ENCODE assay signal across 16 mouse cellular contexts in the genomic region with DNA sequence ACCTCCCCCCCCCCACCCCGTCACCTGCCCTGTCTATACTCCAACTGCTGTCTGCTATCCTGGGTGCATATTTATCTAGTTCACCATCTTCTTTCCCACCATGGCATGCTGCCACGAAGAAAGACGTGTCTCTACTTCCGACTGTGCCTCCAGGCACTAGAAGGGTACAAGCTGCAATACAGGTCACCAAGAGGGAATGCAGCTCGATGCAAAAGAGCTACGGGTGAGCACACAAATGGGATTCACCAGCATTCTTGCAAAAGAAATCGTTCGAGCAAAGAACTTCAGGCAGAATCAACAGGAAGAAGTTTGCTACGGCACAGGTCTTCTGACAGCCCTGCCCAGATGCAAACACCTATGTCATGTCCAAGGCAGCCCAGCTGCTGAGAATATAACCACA.
DNase-seq lines count a peak whose midpoint lies in the region; ATAC-seq lines count a peak whose summit lies in the region.
"Had no signal": no experiment of that assay in that cellular context is flagged by ENCODE, and none has a peak within 500 bp of the region (broad histone marks: within the 10 kb centered on the region; RNA-seq: fewer than 3 reads in every experiment).

No protein-coding gene starts in this region.

- H3K36me3 ChIP-seq in forebrain, embryonic 10.5 days (replicated peaks), result peaks cover 13% of the 10 kb centered on the region
- H3K36me3 ChIP-seq in forebrain, embryonic 11.5 days (ENCODE audit: control insufficient read depth, insufficient read depth, low read length), result peaks cover 2% of the 10 kb centered on the region; the same call in 1 of the 2 replicates
- H3K36me3 ChIP-seq in midbrain, embryonic 14.5 days (ENCODE audit: control insufficient read depth, insufficient read depth, low read length), result no peaks in the 10 kb centered on the region
- H3K36me3 ChIP-seq in midbrain, embryonic 13.5 days, result no peaks in the 10 kb centered on the region
- H3K36me3 ChIP-seq: embryonic facial prominence, embryonic 12.5 days; lung, embryonic 15.5 days had no signal

- H3K9me3 ChIP-seq in forebrain, embryonic 10.5 days, result no peaks in the 10 kb centered on the region
- no peaks in the 10 kb centered on the region for H3K9me3 ChIP-seq in forebrain, embryonic 11.5 days (ENCODE audit: control insufficient read depth, low read length)
- H3K9me3 ChIP-seq in midbrain, embryonic 14.5 days (ENCODE audit: control insufficient read depth, low read length), result no peaks in the 10 kb centered on the region
- H3K9me3 ChIP-seq in midbrain, embryonic 13.5 days, result no peaks in the 10 kb centered on the region
- H3K9me3 ChIP-seq: embryonic facial prominence, embryonic 12.5 days; forebrain, embryonic 13.5 days; heart, embryonic 10.5 days; lung, embryonic 15.5 days had no signal

- H3K4me3 ChIP-seq in forebrain, embryonic 10.5 days, result no peak overlapping the region
- no peak overlapping the region for H3K4me3 ChIP-seq in forebrain, embryonic 11.5 days (ENCODE audit: low read depth, low read length)
- no peak overlapping the region for H3K4me3 ChIP-seq in midbrain, embryonic 14.5 days (replicated peaks; ENCODE audit: low read depth, low read length)
- H3K4me3 ChIP-seq in midbrain, embryonic 13.5 days (replicated peaks), result no peak overlapping the region
- H3K4me3 ChIP-seq: embryonic facial prominence, embryonic 12.5 days; forebrain, embryonic 13.5 days; heart, embryonic 10.5 days; lung, embryonic 15.5 days had no signal

- peaks cover 79% of the 10 kb centered on the region for H3K4me1 ChIP-seq in forebrain, embryonic 10.5 days
- H3K4me1 ChIP-seq in forebrain, embryonic 11.5 days (replicated peaks; ENCODE audit: control insufficient read depth, insufficient read depth, low read length), result peaks cover 13% of the 10 kb centered on the region
- peaks cover 21% of the 10 kb centered on the region for H3K4me1 ChIP-seq in midbrain, embryonic 14.5 days (ENCODE audit: control insufficient read depth, insufficient read depth, low read length)
- H3K4me1 ChIP-seq in midbrain, embryonic 13.5 days (replicated peaks), result peaks cover 58% of the 10 kb centered on the region

- H3K9ac ChIP-seq in forebrain, embryonic 11.5 days (ENCODE audit: low read length), result no peak overlapping the region
- no peak overlapping the region for H3K9ac ChIP-seq in midbrain, embryonic 14.5 days (replicated peaks; ENCODE audit: low read length)
- H3K9ac ChIP-seq in midbrain, embryonic 13.5 days (replicated peaks), result no peak overlapping the region
- H3K9ac ChIP-seq: embryonic facial prominence, embryonic 12.5 days; forebrain, embryonic 13.5 days; lung, embryonic 15.5 days had no signal

- no peak for DNase-seq in forebrain, embryonic 10.5 days (ENCODE audit: extremely low spot score, low spot score)
- no peak for DNase-seq in forebrain, embryonic 11.5 days (ENCODE audit: low spot score)
- DNase-seq in midbrain, embryonic 14.5 days, result no peak
- DNase-seq in T-cell, adult 2 months (ENCODE audit: low spot score), result peak; percentile 23
- no peak for DNase-seq in right cerebral cortex, postnatal 14 days
- DNase-seq in layer of hippocampus, postnatal 25 days (ENCODE audit: extremely low spot score in 1 of 2, low spot score in 1 of 2), result no peak
- DNase-seq: adrenal gland, postnatal 36 days; cerebellum, postnatal 14 days; kidney, adult 18-20 months; spleen, adult 18-20 months had no signal

- no peaks in the 10 kb centered on the region for H3K27me3 ChIP-seq in forebrain, embryonic 10.5 days (ENCODE audit: poor library complexity, severe bottlenecking)
- H3K27me3 ChIP-seq in forebrain, embryonic 11.5 days (ENCODE audit: control insufficient read depth, insufficient read depth, low read length), result no peaks in the 10 kb centered on the region
- no peaks in the 10 kb centered on the region for H3K27me3 ChIP-seq in midbrain, embryonic 14.5 days (ENCODE audit: control insufficient read depth, insufficient read depth, low read length)
- no peaks in the 10 kb centered on the region for H3K27me3 ChIP-seq in midbrain, embryonic 13.5 days
- H3K27me3 ChIP-seq: forebrain, embryonic 13.5 days; lung, embryonic 15.5 days had no signal

- ATAC-seq in forebrain, embryonic 11.5 days (replicated peaks; ENCODE audit: low FRiP score), result no peak
- ATAC-seq in midbrain, embryonic 14.5 days (ENCODE audit: low FRiP score, low TSS enrichment), result no peak
- no peak for ATAC-seq in midbrain, embryonic 13.5 days
- peak; percentile 9; the same call in 1 of the 2 replicates for ATAC-seq in megakaryocyte progenitor cell, adult 5-6 weeks (replicated peaks; ENCODE audit: poor library complexity)
- ATAC-seq: forebrain, embryonic 13.5 days had no signal

- WGBS in forebrain, embryonic 10.5 days, result 79% methylated on average over 9 of the region's 9 CpGs
- 73% methylated on average over 9 of the region's 9 CpGs for WGBS in forebrain, embryonic 11.5 days
- 55% methylated on average over 9 of the region's 9 CpGs for WGBS in midbrain, embryonic 14.5 days
- 71% methylated on average over 9 of the region's 9 CpGs for WGBS in midbrain, embryonic 13.5 days

- H3K27ac ChIP-seq in forebrain, embryonic 10.5 days, result peak overlapping the region; percentile 13; the same call in 1 of the 2 replicates
- no peak overlapping the region for H3K27ac ChIP-seq in forebrain, embryonic 11.5 days (ENCODE audit: low read depth, low read length)
- H3K27ac ChIP-seq in midbrain, embryonic 14.5 days (replicated peaks; ENCODE audit: low read depth, low read length), result 0 out of 2 replicates have a peak overlapping the region, but pooled peaks have one; percentile 9
- no peak overlapping the region for H3K27ac ChIP-seq in midbrain, embryonic 13.5 days
- H3K27ac ChIP-seq: embryonic facial prominence, embryonic 12.5 days; forebrain, embryonic 13.5 days; lung, embryonic 15.5 days had no signal

- no peak overlapping the region for H3K4me2 ChIP-seq in forebrain, embryonic 11.5 days (ENCODE audit: low read depth, low read length, severe bottlenecking)
- no peak overlapping the region for H3K4me2 ChIP-seq in midbrain, embryonic 14.5 days (ENCODE audit: low read length)
- no peak overlapping the region for H3K4me2 ChIP-seq in midbrain, embryonic 13.5 days (replicated peaks)
- H3K4me2 ChIP-seq: embryonic facial prominence, embryonic 12.5 days; forebrain, embryonic 13.5 days; lung, embryonic 15.5 days had no signal

Comparison
In these comparisons a context has a peak if more than half of its experiments do, and no peak if none do; other contexts are left out.
1. H3K27ac ChIP-seq: peak in forebrain, embryonic 10.5 days (single experiment) and midbrain, embryonic 14.5 days (single experiment); none in forebrain, embryonic 11.5 days (single experiment) and midbrain, embryonic 13.5 days (single experiment).